Mouse (Mus musculus) midbrain, embryonic 10.5 days (tissue): ENCODE data around the gene Xcr1. TPM values are rescaled to one million over a fixed set of nuclear protein-coding genes. Genes with fewer than 3 reads are reported as not detected.

Experiments used
- DNase-seq: peaks from one replicate; pipeline ENCODE4 v3.0.0-alpha.2; 2017; ENCODE audit warnings: low spot score
- H3K27ac ChIP-seq: fragments of 300-500 bp; sonication (generic); replicated peaks from 2 replicates; pipeline ENCODE4 v1.5.1; 2016; ENCODE audit warnings: mild to moderate bottlenecking
- H3K27me3 ChIP-seq: fragments of 300-500 bp; sonication (generic); 2 replicates; pipeline ENCODE4 v1.6.1; 2016; ENCODE audit warnings: low read depth, mild to moderate bottlenecking; ENCODE audit not compliant: poor library complexity, severe bottlenecking
- H3K36me3 ChIP-seq: fragments of 300-500 bp; sonication (generic); 2 replicates; pipeline ENCODE4 v1.6.1; 2016; ENCODE audit warnings: mild to moderate bottlenecking, moderate library complexity
- H3K4me1 ChIP-seq: fragments of 300-500 bp; sonication (generic); 2 replicates; pipeline ENCODE4 v1.6.1; 2016
- H3K4me3 ChIP-seq: fragments of 300-500 bp; sonication (generic); 2 replicates; pipeline ENCODE4 v1.5.1; 2016; ENCODE audit warnings: mild to moderate bottlenecking, moderate library complexity
- H3K9me3 ChIP-seq: fragments of 300-500 bp; sonication (generic); replicated peaks from 2 replicates; pipeline ENCODE4 v1.6.1; 2016; ENCODE audit warnings: mild to moderate bottlenecking
- WGBS: fragments of 180-500 bp; shearing (Covaris S2); methylation state at CpG from one replicate; pipeline ENCODE4 v1.1.7; 2016; 5-methylcytosine and 5-hydroxymethylcytosine counted together
- polyA plus RNA-seq: library from polyadenylated mRNA; unstranded; fragments of >200 nt; fragmentation: Nextera tagmentation; extraction: Ambion mirVana; gene quantifications from 2 replicates; pipeline ENCODE4 v1.2.1, GENCODE M21; 2016

Xcr1 gene
- polyA plus RNA-seq, 1 experiment from 2014 or later, result 0.02 TPM

DNA sequence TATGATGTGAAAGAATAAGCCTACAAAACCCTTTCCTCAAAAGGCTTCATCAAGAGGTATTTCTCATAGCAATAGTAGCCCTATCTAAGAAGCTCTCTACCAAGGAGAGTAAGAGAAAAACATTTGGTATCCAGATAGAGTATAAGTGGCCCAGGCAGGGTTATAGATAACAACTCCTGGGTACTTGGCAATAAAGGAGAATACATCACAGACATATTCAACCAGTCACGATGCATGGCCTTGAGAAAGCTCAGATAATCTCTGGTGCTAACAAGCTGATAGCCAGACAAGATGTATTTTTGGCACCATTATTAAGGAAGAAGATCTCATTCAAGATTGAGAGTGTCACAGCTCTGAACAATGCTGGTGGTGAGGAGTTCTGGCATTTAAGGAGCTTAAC is 15.3 kb downstream of the Xcr1 start:
- H3K27me3 ChIP-seq, result no peaks in the 10 kb centered on the region
- no peak overlapping the region for H3K27ac ChIP-seq
- DNase-seq, result no peak
- 95% methylated on average over 1 of the region's 1 CpGs for WGBS
- H3K36me3 ChIP-seq, result peaks cover 13% of the 10 kb centered on the region
- no peaks in the 10 kb centered on the region for H3K9me3 ChIP-seq
- no peak overlapping the region for H3K4me3 ChIP-seq
- peaks cover 17% of the 10 kb centered on the region for H3K4me1 ChIP-seq

- DNase-seq, result no peak
- WGBS, result 84% methylated on average over 3 of the region's 3 CpGs
- Histone ChIP-seq H3K27me3 (no peaks in the 10 kb centered on the region), H3K4me3 (no peak overlapping the region), H3K36me3 (peaks cover 24% of the 10 kb centered on the region), H3K9me3 (no peaks in the 10 kb centered on the region), H3K27ac (no peak overlapping the region), H3K4me1 (peaks cover 5% of the 10 kb centered on the region)
Measured at GRCm38 (mm10) chr9:123845120-123845519, 16.7 kb downstream of the Xcr1 start.

DNA sequence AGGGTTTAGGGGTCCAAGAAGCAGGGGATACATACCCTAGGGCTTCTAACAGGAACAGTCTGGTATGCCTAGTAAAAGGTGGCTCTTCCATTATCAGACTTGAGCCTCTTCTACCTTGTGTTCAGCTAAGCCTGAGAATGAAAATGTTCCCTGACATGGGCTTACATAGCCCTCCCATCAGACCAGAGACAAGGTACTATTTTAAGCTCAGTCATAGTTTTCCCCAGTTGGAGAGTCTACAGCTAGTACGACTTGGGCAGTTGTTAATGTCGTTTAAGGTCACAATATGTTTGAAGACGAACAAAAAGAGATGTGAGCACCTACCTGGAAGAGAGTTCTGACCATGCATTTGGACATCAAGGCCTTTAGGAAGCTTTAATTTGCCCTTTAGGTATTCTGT is 17.4 kb downstream of the Xcr1 start:
- H3K4me1 ChIP-seq, result no peaks in the 10 kb centered on the region
- no peaks in the 10 kb centered on the region for H3K9me3 ChIP-seq
- no peak for DNase-seq
- no peaks in the 10 kb centered on the region for H3K27me3 ChIP-seq
- WGBS, result 89% methylated on average over 3 of the region's 3 CpGs
- no peak overlapping the region for H3K4me3 ChIP-seq
- H3K36me3 ChIP-seq, result peaks cover 31% of the 10 kb centered on the region
- H3K27ac ChIP-seq, result no peak overlapping the region

- peaks cover 70% of the 10 kb centered on the region for H3K36me3 ChIP-seq
Measured at GRCm38 (mm10) chr9:123840243-123840642, 21.6 kb downstream of the Xcr1 start.

DNA sequence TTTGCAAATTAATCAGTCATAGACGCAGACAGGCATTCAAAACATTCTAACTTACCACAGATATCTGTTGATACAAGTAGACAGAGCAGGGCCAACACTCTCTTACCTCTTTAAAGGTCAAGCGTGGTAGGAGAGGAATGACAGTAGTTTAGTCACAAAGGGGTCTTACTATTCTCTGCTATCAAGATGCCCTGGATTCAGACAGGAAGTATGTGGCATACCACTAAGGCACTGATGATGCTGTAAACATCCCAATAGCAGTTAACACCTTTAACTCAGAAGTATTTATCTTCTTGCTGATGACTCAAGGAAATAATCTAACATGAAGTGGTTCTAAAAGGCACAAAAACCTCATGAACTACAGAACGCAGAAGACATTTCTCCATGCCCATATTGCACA is 26.0 kb downstream of the Xcr1 start:
- no peaks in the 10 kb centered on the region for H3K9me3 ChIP-seq
- peaks cover 81% of the 10 kb centered on the region for H3K36me3 ChIP-seq
- no peaks in the 10 kb centered on the region for H3K4me1 ChIP-seq
- no peak overlapping the region for H3K27ac ChIP-seq
- DNase-seq, result no peak
- no peak overlapping the region for H3K4me3 ChIP-seq
- WGBS, result 95% methylated on average over 3 of the region's 3 CpGs
- H3K27me3 ChIP-seq, result no peaks in the 10 kb centered on the region

More at GRCm38 (mm10) chr9:123840243-123840642, 21.6 kb downstream of the Xcr1 start:
- Histone ChIP-seq H3K4me1 (no peaks in the 10 kb centered on the region), H3K27me3 (no peaks in the 10 kb centered on the region), H3K9me3 (no peaks in the 10 kb centered on the region), H3K27ac (no peak overlapping the region), H3K4me3 (no peak overlapping the region)
- DNase-seq, result no peak
- WGBS, result 91% methylated on average over 6 of the region's 6 CpGs

DNA sequence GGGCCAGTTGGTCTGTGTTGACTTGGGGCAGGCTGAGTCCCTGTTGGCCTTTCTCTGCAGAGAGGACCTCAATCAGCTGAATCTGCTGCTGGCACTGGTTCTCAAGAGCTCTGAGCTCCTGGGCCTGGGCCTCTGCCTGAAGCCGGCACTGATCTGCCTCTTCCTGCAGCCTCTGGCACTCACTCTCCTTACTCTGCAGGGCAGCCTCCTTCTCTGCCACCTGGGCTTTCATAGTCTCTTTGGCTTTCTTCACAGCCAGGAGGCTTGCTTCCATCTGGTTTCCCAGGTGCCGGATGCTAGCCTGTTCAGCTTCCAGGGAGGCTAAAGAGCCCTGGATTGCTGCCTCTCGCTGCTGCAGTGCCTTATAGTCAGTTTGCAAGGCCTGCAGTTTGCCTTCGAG is 32.9 kb downstream of the Xcr1 start:
- WGBS, result 95% methylated on average over 4 of the region's 4 CpGs
- Histone ChIP-seq H3K27ac (no peak overlapping the region), H3K4me3 (no peak overlapping the region), H3K27me3 (no peaks in the 10 kb centered on the region), H3K36me3 (peaks cover 85% of the 10 kb centered on the region), H3K4me1 (no peaks in the 10 kb centered on the region), H3K9me3 (no peaks in the 10 kb centered on the region)
- no peak for DNase-seq

DNA sequence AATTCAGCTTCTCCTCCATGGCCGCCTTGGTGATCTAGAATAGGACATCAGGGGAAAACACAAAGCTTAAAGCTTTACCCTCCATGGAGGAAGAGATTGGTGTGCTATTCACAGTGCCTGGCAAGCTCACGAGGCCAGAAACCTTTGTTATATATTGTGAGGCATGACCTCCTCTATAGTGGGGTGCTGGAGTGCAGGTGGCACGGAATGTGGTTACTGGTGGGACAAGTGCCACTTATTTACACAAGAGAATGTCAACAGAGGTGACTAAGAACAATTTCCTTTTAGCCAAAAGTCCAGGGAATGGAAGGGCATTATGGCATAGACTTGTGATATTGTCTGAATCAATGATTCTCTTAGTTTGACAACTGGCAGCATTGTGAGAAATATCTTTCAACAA is 35.2 kb downstream of the Xcr1 start:
- Histone ChIP-seq H3K27ac (no peak overlapping the region), H3K4me1 (no peaks in the 10 kb centered on the region), H3K4me3 (no peak overlapping the region), H3K27me3 (no peaks in the 10 kb centered on the region), H3K9me3 (no peaks in the 10 kb centered on the region), H3K36me3 (peaks cover 99% of the 10 kb centered on the region)
- DNase-seq, result no peak
- WGBS, result 84% methylated on average over 3 of the region's 3 CpGs

GRCm38 (mm10) chr9:123818601-123819000 is 43.2 kb downstream of the Xcr1 start:
- Histone ChIP-seq H3K9me3 (no peaks in the 10 kb centered on the region), H3K4me1 (no peaks in the 10 kb centered on the region), H3K27ac (no peak overlapping the region), H3K36me3 (peaks cover 83% of the 10 kb centered on the region), H3K27me3 (no peaks in the 10 kb centered on the region), H3K4me3 (no peak overlapping the region)
- WGBS, result 80% methylated on average over 2 of the region's 2 CpGs
- DNase-seq, result no peak

GRCm38 (mm10) chr9:123815996-123816395 is 45.8 kb downstream of the Xcr1 start:
- Histone ChIP-seq H3K4me1 (no peaks in the 10 kb centered on the region), H3K9me3 (no peaks in the 10 kb centered on the region), H3K36me3 (peaks cover 81% of the 10 kb centered on the region), H3K27ac (no peak overlapping the region), H3K27me3 (no peaks in the 10 kb centered on the region), H3K4me3 (no peak overlapping the region)
- DNase-seq, result no peak
- 86% methylated on average over 1 of the region's 1 CpGs for WGBS

DNA sequence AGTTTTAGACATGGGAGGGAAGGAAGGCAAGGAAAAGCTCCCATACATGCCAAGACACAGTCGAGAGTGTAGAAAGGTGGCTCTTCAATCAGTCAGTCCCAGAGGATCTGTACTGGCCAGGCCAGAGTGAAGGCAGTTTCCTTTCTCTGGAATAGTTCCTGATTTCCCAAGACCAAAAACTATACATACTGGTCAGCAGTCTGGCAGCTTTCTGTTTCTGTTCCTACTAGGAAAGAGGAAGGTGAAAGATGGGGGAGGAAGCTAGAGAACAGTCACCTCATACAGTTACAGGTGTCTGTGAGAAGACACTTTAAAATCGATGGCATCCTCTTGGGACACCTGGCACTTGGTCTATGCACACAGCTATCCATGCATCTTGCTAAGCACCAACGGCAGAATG is 46.4 kb downstream of the Xcr1 start:
- no peaks in the 10 kb centered on the region for H3K9me3 ChIP-seq
- H3K27ac ChIP-seq, result no peak overlapping the region
- 84% methylated on average over 3 of the region's 3 CpGs for WGBS
- H3K4me1 ChIP-seq, result no peaks in the 10 kb centered on the region
- no peak overlapping the region for H3K4me3 ChIP-seq
- peaks cover 81% of the 10 kb centered on the region for H3K36me3 ChIP-seq
- no peak for DNase-seq
- H3K27me3 ChIP-seq, result no peaks in the 10 kb centered on the region

GRCm38 (mm10) chr9:123814821-123815220 is 47.0 kb downstream of the Xcr1 start:
- 86% methylated on average over 4 of the region's 4 CpGs for WGBS
- Histone ChIP-seq H3K4me3 (no peak overlapping the region), H3K36me3 (peaks cover 85% of the 10 kb centered on the region)

DNA sequence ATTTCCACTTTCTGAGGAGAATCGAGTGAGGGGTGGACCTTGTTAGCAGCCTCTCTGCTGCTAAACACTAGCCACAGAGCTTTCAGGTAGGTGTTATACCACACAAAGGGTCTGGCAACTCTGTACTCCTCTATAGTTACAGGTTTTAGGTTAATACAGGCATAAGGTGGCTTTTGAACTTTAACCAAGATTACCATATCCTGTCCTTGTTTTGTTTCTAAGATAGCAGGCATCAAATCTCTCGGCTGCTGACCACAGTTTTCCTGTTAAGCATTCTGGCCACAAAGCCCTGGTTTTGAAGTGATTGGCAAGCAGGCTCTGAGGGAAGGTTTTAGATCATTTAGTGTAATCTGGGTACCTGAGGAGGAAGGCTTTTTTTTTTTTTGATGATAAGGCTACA is 47.5 kb downstream of the Xcr1 start:
- WGBS, result 83% methylated on average over 2 of the region's 2 CpGs

More at GRCm38 (mm10) chr9:123814821-123815220, 47.0 kb downstream of the Xcr1 start:
- Histone ChIP-seq H3K9me3 (no peaks in the 10 kb centered on the region), H3K27ac (no peak overlapping the region), H3K27me3 (no peaks in the 10 kb centered on the region), H3K4me1 (no peaks in the 10 kb centered on the region)
- DNase-seq, result no peak

GRCm38 (mm10) chr9:123811831-123812230 is 50.0 kb downstream of the Xcr1 start:
- peaks cover 64% of the 10 kb centered on the region for H3K36me3 ChIP-seq
- DNase-seq, result no peak
- no peaks in the 10 kb centered on the region for H3K27me3 ChIP-seq
- no peaks in the 10 kb centered on the region for H3K9me3 ChIP-seq
- 91% methylated on average over 3 of the region's 3 CpGs for WGBS
- no peak overlapping the region for H3K27ac ChIP-seq
- H3K4me3 ChIP-seq, result no peak overlapping the region
- H3K4me1 ChIP-seq, result no peaks in the 10 kb centered on the region

More for the DNA sequence above, 47.5 kb downstream of the Xcr1 start:
- H3K27ac ChIP-seq, result no peak overlapping the region
- H3K4me1 ChIP-seq, result no peaks in the 10 kb centered on the region
- H3K9me3 ChIP-seq, result no peaks in the 10 kb centered on the region
- no peaks in the 10 kb centered on the region for H3K27me3 ChIP-seq
- no peak for DNase-seq
- no peak overlapping the region for H3K4me3 ChIP-seq
- peaks cover 84% of the 10 kb centered on the region for H3K36me3 ChIP-seq

DNA sequence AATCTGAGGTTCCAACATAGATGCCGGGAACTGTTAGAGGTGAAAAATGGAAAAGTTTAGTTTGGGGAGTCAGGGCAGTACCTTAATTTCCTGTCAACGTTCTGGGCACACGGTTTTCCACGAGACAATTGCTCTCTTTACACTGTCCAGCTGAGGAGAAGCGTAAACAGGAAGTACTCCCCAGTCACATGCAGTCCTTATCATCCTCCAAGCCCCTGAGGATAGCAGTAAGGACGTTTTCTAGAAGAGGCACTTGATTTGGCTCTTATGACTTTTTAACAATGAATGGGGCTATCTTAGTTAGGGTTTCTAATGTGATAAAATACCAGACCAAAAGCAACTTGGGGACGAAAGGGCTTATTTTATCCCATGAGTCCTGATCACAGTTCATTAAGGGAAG is 53.2 kb downstream of the Xcr1 start:
- WGBS, result 77% methylated on average over 7 of the region's 7 CpGs
- Histone ChIP-seq H3K4me1 (no peaks in the 10 kb centered on the region), H3K27me3 (no peaks in the 10 kb centered on the region), H3K36me3 (peaks cover 39% of the 10 kb centered on the region), H3K4me3 (no peak overlapping the region), H3K9me3 (no peaks in the 10 kb centered on the region), H3K27ac (no peak overlapping the region)
- DNase-seq, result no peak
